Mouse (Mus musculus): ENCODE measurements around the gene Lyrm9.
A peak's percentile ranks its signal among the peaks of the same experiment; 100 is the strongest.
"Not testable (repeated sequence)": the region's sequence is repeated elsewhere in the genome, so short reads cannot be mapped to it uniquely, and the experiment has no call there.

Gene Lyrm9

DNA sequence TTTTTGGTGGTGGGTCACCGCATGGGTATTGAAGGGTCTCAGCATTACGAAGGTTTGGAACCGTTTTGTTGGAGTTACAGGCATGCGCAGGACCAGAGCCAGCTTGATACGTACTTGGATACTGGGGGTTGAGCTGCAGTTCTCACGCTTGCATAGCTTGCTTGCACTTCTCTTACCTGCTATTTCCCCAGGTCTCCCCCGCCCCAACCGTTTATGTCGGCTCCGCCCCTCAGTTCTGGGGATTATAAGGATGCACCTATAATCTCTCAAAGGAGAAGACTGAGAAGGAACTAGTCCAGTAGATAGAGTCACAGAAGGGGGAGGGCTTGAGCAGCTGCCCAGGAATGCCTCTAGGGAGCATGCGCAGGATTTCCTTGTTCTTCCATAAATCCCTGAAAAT, 26.1 kb downstream of the Lyrm9 start:
- no peak for DNase-seq

DNA sequence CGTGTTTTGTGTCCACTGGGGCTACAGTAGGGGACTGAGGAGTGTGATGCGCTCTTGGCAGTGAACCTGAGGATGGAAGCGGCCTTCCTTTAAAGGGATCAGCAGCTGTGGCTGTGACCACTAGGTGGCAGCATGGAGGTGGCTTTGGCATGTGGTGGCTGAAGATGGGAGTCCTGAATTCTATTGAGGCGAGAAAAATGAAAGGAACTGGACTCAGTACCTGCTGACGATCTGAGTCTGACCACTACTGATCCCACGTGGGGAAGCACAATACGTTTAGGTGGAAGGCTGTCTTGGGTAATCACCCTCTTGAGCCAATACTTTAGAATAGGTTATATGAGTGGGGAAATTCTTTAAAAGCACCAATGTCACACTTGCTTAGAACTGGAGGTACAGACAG, 29.9 kb downstream of the Lyrm9 start:
- peak; percentile 92 for DNase-seq

DNA sequence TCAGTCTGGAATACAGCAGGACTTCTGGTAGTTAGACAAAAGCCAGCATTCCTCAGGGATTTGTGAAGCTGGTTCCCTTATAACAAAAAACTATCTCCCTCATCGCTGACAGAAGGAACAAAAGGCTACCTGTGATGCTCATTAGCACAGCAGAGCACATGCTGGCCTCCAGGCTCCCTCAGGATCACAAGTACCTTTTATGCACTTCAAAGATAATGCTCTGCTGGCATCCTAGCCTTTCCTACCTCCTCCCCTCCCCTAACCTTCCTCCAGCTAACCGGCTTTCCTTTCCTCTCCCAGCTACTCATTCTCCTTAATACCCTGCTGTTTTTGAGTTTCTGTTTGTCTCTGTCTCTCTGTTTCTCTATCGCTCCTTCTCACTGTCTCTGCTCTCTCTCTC, 31.2 kb downstream of the Lyrm9 start:
- DNase-seq: no peak

DNA sequence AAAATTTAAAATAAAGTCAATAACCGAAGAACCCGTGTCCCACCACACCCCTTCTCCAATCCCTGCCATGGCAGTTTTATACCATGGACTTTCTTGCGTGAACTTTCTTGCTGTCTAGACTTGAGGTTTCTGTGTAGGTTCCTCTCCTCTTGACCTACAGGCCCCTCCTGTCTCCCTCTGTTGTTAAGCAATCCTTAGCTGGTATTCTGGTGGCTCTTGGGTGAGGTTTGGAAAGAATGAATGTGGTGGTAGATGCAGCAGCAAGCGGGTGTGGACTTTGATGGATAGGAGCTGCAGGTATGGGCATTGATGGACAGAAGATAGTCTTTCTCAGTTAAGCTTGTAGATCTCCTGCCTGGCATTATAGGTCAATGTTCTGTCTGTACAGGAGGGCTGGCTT, 37.5 kb downstream of the Lyrm9 start:
- no peak for DNase-seq

DNA sequence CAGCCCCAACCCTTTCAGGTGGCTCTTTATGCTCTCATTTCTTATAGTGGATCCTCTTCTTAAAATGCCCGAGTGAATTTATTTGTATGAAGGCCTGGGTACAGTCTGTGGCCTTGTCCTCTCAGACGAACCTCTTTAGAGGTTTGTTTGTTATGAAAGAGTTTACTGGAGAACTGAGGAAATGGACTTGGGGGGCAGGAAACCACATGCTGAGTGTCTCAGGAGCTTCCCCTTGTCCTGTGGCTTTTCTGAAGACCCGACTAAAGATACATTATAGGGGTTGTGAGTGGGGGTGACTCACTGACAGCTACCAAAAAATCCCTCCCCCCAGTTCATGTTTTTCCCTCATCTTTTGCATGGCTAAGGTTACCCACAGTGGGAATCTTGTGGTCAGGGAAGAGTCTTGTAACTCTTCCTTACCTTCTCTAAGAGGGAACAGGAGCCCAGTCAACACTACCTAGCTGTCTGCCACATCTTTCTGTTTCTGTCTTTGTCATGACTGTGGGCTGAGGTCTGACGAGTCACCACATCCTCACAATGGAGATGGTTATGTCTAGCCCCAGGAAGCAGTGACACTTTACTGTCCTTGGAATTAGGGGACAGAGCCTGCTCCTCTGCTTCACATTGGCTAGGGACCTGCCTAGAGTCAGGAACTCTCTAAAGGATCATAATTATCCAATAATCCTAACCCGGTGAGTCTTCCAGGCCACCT, 38.3 kb downstream of the Lyrm9 start:
- DNase-seq: no peak

DNA sequence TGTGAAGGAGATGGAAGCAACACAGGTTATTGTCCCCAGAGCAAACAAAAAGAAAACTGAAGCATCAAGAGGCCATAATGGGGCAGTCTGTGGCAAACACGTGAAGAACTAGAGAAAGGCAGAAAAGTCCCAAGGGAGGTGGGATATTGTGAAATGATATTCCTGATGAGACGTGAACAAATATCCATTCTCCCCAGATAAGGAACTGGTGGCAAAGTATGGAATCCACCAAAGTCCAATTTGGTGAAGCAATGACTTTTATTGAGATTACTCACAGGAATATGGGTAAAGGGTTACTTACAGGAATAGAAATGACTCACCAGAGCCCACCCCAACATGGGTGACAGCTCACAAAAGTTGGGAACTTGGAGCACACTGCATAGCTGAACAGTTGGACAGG, 38.9 kb downstream of the Lyrm9 start:
- DNase-seq: no peak

DNA sequence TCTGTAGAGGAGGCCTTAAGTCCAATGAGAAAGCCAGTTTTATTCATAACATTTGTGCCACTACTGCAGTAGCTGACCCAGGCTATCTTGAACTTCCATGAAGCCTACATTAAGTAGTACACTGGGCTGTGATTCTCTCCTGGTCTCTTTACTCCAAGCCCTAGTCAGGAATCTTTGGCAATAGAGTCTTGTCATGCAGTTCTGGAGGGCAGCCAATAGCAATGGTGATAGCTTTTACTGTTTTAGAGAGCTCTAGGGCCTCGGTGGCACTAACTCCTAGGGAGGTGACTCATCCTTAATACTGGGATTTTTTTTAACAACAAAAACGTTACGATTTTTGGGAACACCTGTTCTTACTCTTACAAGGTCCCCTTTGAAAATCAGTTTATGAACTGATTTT, 40.1 kb downstream of the Lyrm9 start:
- DNase-seq: no peak

DNA sequence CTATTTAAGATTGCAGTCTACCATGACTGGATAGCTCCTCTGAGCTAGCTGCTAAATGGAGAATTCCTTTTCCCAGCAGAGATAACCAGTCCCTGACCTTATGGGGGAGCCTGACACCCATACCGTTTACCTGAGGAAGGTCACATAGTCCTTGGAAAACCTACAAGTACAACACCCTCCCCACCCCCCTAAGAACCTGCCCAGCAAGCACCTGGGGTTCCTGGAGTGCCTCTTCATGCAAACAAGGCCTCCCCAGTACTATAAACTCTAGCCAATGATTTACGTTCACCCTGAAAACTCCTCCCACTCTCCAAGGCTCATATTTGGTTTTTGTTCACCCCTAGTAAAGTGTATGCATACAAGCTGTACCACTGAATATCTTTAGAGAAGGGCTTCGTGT, 41.3 kb downstream of the Lyrm9 start:
- no peak for DNase-seq

DNA sequence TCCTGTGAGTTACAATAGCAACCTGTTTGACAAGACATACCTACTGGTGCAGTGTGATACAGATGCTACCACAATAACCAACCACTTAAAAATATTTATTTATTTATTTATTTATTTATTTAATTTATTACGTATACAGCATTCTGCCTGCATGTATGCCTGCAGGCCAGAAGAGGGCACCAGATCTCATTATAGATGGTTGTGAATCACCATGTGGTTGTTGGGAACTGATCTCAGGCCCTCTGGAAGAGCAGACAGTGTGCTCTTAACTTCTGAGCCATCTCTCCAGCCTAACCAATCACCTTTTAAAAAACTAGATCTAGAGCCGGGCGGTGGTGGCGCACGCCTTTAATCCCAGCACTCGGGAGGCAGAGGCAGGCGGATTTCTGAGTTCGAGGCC, 42.8 kb downstream of the Lyrm9 start:
- not testable (repeated sequence) for DNase-seq

DNA sequence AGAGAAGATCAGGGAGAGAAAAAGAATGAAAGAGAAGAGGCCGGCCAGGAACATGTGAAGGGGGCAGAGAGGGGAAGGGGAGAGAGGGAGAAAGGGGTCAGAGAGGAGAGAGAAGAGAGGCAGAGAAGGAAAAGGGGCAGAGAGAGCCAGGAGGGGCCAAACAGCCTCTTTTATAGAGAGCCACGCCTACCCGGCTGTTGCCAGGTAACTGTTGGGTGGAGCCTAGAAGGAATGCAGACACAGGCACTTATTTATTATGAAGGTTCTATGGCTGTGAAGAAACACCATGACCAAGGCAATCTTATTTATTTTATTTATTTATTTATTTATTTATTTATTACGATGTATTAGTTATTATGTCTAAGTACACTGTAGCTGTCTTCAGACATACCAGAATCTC, 44.5 kb downstream of the Lyrm9 start:
- DNase-seq: no peak

DNA sequence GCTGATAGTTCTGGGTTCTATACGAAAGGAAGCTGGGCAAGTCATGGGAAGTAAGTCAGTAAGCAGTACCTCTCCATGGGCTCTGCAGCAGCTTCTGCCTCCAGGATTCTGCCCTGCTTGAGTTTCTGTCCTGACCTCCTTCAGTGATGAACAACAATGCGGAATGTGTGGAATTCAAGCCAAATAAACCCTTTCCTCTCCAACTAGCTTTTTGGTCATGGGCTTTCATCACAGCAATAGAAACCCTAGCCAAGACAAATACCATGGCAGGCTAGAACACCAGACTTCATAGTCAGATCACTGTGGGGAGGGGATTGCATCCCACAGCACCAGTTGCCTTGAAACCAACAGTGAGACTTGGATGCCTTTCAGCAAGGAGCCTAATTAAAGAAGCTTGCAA, 46.4 kb downstream of the Lyrm9 start:
- DNase-seq: no peak

DNA sequence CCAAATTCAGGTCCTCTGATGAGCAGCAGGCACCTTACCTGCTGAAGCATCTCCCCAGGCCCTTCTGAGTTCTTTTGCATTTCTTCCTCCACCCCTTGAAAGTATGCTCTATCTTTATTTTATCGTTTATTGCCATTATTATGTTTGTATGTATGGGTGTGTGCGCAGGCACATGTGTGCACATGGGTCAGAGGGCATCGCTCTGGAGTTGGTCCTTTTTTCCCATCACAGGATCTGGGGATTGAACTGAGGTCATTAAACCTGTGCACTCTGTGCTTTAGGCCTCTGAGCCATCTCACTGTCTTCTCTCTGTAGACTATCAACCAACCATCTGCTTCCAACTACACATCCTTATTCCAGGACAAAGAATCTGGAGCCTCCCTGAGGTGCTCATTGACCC, 53.3 kb downstream of the Lyrm9 start:
- no peak for DNase-seq

DNA sequence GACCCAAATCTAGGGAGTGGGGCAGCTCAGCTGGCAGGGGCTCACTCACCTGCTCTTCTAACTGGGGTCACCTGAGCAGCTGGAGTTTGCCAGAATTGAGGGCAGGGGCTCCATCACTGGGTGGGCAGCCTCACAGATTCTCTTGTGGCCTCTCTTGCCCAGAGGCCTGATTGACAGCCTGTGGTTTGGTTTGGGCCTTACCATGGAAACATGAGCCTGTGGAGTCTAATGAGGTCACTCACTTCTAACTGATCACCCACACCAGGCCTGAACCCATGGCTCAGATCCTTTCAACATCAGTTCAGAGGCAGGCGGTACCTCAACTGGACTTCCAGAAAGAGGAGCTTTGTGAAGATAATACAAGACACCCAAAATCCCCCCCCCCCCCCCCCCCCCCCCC, 60.3 kb downstream of the Lyrm9 start:
- DNase-seq: no peak

DNA sequence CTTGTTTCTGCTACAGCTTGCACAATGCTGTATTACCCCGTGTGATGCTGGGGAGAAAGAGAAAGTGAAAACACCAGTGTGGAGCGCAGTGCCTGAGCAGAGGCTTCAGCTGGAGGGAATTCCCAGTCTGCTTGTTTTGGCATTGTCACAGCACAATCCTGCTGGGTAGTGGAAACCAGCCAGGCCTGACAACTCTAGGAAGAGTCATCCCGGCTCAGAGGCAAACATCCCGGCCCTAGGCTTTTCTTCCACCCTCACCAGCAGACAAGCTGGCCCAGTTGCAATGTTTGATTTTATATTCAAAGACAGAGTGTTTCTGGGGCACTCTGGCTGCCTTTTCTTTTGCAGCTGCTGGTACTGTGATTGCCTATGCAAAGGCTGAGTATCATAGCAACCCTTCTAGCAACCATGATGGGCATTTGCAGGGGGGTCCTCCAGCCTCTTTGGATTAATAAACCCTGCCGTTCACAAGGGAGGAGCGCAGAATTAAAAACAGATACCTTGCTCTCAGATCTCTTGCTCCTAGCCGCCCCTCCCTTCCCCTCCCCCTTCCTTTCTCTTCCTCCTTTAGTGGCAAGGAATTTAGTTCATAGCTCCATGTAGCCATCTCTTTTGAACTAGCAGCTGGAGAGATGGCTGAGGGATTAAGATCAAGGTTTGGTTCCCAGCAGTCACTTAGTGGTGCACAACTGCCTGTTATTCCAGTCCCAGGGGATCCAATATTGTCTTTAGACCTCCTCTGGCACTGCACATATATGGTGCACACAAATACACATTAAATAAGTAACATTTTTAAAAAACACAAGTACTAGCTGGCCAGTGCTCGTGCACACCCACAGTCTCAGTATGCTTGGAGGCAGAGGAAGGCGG, 61.0 kb downstream of the Lyrm9 start:
- DNase-seq: peak; percentile 87

DNA sequence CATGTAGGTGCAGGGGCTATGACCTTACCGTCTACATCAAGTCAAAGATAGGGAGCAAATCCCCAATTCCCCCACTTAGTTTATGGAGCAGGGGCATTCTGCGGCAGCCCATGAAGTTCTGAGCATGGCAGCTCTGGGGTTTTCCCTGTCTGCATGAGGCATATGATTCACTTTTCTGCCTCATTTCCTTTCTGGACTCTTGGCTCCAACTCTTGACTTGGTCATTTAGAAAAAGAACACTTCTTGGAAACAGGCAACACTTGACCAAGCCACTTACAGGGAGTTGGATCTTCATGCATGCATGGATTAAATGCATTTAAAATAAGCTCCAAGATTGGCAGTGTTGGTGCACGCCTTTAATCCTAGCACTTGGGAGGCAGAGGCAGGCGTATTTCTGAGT, 62.8 kb downstream of the Lyrm9 start:
- DNase-seq: no peak
